Mouse (Mus musculus): ENCODE measurements around the gene Ptma. TPM values are rescaled to one million over a fixed set of nuclear protein-coding genes. Genes with fewer than 3 reads are reported as not detected.
"Not testable (repeated sequence)": the region's sequence is repeated elsewhere in the genome, so short reads cannot be mapped to it uniquely, and the experiment has no call there.

Gene Ptma
- polyA plus RNA-seq, 1 experiment = 713 TPM

DNA sequence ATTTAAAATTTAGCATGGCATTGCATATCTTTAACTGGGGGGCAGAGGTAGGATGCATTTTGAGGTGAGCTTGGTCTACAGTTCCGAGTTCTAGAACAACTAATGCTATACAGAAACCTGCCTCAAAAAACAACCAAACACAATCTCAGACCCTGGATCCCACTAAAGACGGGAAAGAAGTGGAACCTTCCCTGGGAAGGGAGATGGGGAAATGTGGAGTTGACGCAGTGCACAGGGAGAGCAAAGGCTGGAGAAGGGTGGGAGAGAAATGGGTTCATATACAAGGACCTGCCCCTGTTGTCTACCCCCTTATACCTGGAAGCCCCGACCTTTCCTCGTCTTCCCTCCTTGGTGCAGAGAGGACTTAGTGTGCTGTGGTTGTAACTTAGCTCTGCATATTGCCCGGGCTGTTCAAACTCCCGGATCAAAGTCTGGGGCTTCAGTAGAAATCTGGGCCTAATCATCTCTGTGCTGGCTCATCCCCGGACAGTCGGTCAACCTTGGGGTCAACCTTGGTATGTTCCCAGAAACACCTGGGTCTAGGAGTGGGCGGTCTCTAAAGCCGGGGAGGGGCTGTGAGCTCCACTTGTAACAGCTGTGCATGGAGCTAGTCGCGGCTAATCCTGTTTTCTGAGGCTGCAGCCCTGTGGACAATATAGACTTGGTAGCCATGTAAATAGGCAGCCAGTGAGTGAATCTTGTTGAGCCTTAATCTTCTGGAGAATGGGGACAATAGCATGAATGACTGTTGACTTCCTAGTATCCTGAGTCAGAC lies 5.2 kb downstream of the Ptma start:
- WGBS = 17% methylated on average over 13 of the region's 13 CpGs

GRCm38 (mm10) chr1:86532362-86533051 lies 6.0 kb downstream of the Ptma start:
- 23% methylated on average over 11 of the region's 11 CpGs for WGBS
- DNase-seq (ENCODE audit: low read depth, low spot score) = peak; percentile 95

More for the DNA sequence above, 5.2 kb downstream of the Ptma start:
- no peak for DNase-seq (ENCODE audit: low read depth, low spot score)

DNA sequence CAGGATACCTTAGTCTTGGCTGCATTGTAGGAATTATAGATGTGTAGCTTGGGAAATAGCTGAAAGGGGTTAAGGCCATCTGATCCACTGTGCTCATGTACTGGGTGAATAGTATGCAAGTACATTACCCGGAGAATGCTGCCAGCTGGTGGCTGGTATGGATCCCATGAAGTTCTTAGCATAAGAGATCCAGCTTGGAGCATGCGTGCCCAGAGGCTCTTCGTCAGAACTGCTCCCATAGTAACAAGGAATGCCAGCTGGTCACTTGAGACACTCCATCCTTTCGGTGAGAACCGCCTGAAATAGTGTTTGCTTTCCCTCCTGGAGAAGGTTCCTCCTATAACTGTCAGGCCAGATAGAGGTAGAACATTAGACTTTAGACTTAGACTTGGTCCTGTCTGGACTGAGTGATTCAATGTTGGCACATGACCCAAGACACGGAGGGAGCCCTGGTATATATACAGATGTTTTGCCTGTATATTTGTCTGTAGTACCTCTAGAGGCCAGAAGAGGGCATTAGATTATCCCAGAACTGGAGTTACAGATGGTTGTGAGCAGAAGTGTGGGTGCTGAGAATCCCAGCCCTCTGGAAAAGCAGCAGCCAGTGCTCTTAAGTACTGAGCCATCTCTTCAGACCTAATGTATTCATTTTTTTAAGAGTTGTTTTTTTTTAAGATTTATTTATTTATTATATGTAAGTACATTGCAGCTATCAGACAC lies 7.0 kb downstream of the Ptma start:
- DNase-seq (ENCODE audit: low read depth, low spot score) = no peak
- WGBS = 56% methylated on average over 6 of the region's 6 CpGs

GRCm38 (mm10) chr1:86538383-86538782 lies 11.9 kb downstream of the Ptma start:
- WGBS = 72% methylated on average over 3 of the region's 3 CpGs
- no peak for DNase-seq (ENCODE audit: low read depth, low spot score)

- DNase-seq (ENCODE audit: low read depth, low spot score) = not testable (repeated sequence)
- WGBS = 84% methylated on average over 12 of the region's 12 CpGs
Measured at GRCm38 (mm10) chr1:86539583-86539982, 13.1 kb downstream of the Ptma start.

GRCm38 (mm10) chr1:86542584-86542983 lies 16.1 kb downstream of the Ptma start:
- WGBS = 81% methylated on average over 2 of the region's 2 CpGs
- DNase-seq (ENCODE audit: low read depth, low spot score) = no peak

- 84% methylated on average over 3 of the region's 3 CpGs for WGBS
- no peak for DNase-seq (ENCODE audit: low read depth, low spot score)
Measured at GRCm38 (mm10) chr1:86546797-86547196, 20.3 kb downstream of the Ptma start.

- WGBS = 82% methylated on average over 4 of the region's 4 CpGs
Measured at GRCm38 (mm10) chr1:86551299-86551698, 24.8 kb downstream of the Ptma start.

GRCm38 (mm10) chr1:86551877-86552276 lies 25.4 kb downstream of the Ptma start:
- WGBS = 54% methylated on average over 2 of the region's 2 CpGs
- no peak for DNase-seq (ENCODE audit: low read depth, low spot score)

More at GRCm38 (mm10) chr1:86551299-86551698, 24.8 kb downstream of the Ptma start:
- no peak for DNase-seq (ENCODE audit: low read depth, low spot score)

GRCm38 (mm10) chr1:86555665-86556064 lies 29.1 kb downstream of the Ptma start:
- WGBS = 86% methylated on average over 3 of the region's 3 CpGs
- DNase-seq (ENCODE audit: low read depth, low spot score) = no peak

GRCm38 (mm10) chr1:86557872-86558271 lies 31.3 kb downstream of the Ptma start:
- WGBS = 57% methylated on average over 7 of the region's 7 CpGs
- DNase-seq (ENCODE audit: low read depth, low spot score) = no peak

DNA sequence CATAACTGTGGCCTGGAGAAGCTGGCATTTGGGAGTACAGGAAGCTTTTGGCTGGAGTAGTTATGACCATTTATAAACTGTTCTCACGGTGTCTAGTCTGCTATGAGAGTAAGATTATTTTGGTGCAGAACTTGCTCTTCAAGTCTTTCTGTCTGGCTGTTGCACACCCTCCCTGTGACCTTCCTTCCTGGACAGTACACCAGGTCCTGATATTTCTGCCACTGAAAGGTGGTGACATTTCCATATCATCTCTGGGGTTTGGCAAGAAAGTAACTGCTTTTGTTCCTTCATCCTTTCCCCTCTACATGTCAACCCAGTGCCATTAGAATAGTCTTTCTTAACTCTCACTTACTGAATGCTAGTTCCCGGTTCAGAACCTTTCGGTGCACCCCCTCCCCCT lies 32.7 kb downstream of the Ptma start:
- DNase-seq (ENCODE audit: low read depth, low spot score) = no peak
- WGBS = 81% methylated on average over 3 of the region's 3 CpGs

DNA sequence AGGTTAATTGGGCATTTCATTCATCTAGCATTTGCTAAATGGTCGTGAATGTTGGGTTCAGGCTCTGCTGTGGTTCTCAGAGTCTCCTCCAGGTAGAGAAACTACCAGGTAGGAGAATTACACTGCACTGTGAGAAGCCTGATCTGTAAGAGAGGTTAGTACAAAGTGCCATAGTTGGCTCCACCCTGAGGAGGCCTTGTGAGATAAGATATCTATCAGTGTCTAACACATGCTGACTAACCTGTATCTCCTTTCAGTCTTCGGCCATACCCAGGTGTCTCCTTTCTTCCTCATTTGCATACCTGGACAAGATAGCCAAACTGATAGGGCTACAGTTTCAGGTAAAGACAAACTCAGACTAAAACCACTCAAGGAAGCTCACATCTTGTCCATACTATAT lies 36.1 kb downstream of the Ptma start:
- no peak for DNase-seq (ENCODE audit: low read depth, low spot score)
- 58% methylated on average over 2 of the region's 2 CpGs for WGBS

- 63% methylated on average over 2 of the region's 2 CpGs for WGBS
Measured at GRCm38 (mm10) chr1:86568409-86568808, 41.9 kb downstream of the Ptma start.

DNA sequence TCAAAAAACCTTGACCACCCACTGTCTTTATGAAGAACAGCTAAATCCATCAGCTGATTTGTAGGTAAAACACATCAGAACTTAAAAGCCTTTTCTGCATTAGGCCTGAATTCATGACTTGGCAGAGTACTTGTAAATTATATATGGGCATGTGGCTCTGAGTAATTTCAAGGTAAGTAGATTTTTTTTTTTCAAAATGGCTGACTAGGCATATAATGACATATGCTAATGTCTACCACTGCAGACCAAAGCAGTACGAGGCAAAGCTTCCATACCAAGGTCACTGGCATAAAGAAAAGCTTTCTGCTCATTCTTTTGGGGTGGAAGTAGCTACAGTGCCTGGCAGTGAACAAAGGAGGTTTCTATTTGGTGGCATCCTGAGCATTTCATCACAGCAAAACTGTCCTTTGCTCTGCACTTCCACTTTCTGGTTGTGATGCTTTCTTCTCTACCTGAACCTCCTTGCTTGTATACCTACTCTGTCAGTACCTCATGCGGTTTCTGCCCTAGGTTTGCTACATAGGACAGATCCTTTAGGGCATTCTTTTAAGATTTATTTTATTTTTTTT lies 42.9 kb downstream of the Ptma start:
- WGBS = 97% methylated on average over 2 of the region's 2 CpGs
- no peak for DNase-seq (ENCODE audit: low read depth, low spot score)

More at GRCm38 (mm10) chr1:86568409-86568808, 41.9 kb downstream of the Ptma start:
- no peak for DNase-seq (ENCODE audit: low read depth, low spot score)

DNA sequence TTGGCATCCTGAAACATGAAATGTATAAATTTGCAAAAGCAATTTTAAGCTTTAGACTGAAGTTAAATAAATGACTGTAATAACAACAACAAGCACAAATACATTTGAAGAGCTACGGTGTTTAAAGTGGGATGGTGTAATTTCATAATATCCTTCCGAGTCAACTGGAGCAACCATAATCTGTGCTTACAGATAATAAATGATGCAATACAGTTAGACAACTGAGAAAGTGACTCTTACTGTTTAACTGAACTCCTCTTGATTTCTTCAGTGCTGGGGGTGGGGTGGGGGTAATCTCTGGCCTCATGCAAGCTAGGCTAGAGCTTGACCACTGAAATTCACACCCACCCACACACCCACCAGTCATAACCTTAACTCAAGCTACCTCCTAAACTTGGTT lies 44.9 kb downstream of the Ptma start:
- 73% methylated on average over 2 of the region's 2 CpGs for WGBS
- DNase-seq (ENCODE audit: low read depth, low spot score) = no peak

GRCm38 (mm10) chr1:86571941-86572340 lies 45.4 kb downstream of the Ptma start:
- 83% methylated on average over 4 of the region's 4 CpGs for WGBS
- DNase-seq (ENCODE audit: low read depth, low spot score) = no peak

Data from large intestine, adult 2 months (tissue).